Mouse (Mus musculus): Measurements from ENCODE around the gene Ggt1. TPM values are rescaled to one million over a fixed set of nuclear protein-coding genes. Genes with fewer than 3 reads are reported as not detected.
A peak's percentile ranks its signal among the peaks of the same experiment; 100 is the strongest.

The Ggt1 gene
- total RNA-seq, 2 experiments from 2014 or later, result 0.52 to 1.0 TPM

- peak; percentile 29 for DNase-seq
These were observed 71.6 kb downstream of the Ggt1 start for GRCm38 (mm10) chr10:75633048-75633447.

DNA sequence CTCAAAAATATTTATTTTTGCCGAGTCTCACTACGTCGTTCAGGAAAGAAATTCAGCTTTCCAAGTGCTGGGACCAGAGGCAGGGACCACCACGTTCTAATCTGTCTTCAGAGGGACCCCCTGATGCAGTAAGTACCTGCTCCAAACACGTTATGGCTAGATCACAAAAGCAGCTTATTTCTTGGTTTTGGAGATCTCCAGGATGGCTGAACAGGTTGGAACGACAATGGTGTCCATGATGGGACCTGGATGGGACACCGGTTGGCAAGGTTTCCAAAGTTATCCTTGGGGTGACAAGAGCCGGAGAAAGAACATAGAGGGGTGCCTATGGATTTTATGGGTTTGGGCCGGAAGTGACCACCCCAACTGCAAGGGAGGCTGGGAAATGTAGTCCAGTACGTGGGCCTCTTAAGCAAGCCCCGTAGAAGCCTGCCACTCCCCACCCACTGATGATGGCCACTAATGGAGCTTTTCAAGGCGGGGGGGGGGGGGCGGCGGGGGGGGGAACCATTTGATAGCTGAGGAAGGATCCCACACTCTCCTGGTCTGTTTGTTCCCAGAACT lies 72.3 kb downstream of the Ggt1 start:
- DNase-seq, result no peak

- no peak for DNase-seq
These were observed 73.2 kb downstream of the Ggt1 start for GRCm38 (mm10) chr10:75634610-75635009.

DNA sequence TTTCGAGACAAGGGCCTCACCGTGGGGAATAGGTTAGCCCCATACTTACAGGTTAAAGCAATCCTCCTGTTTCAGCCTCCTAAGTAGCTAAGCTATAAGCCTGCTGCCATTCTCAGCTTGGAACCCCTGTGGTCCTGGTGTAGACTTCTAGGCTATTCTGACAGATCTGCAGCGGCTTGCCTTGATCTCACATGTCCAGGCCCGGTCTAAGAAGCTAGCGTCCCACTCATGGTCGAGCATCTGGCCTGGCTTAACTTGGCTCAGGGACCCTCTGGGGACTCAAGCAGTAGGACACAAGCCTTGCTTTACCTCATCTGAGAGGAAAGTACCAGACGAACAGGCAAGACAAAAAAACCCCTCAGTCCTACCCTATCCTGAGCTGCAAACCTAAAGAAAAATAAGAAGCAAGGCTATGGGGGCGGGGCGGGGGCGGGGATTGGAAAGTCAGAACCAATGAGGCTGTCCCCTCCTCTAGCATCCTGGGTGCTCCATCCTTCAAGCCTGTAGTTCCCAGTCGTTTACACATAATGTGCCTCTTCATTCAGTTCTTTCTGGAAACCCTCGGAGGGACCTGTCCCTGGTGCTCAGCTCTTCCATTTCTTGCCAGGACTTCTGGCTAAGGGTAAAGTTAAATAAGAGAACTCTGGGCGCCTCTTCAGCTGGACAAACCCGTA lies 73.8 kb downstream of the Ggt1 start:
- peak; percentile 4 for DNase-seq

DNA sequence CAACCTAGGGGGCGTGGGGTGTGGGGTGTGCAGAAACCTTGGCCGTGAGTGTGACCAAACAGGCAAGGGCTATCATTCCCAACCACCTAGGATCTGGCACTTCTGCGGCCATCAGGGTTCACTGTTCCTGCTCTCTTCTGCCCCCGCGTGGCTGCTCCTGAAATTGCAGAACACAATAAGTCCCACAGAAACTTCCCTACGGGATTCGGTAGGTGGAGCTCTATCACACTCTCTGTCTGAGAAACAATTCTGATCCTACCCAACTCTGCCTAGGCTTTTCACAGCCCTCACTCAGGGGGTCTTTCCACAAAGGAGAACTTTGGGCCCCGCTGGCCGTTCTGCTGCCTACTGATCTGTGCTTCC lies 74.3 kb downstream of the Ggt1 start:
- DNase-seq, result peak; percentile 89

Other genes starting within 250 kb of the Ggt1 start
- gene Adora2a, start 244.7 kb upstream of the Ggt1 start, total RNA-seq (2021), result 1 to 10 TPM; 4.3 to 6.2 TPM
- gene Upb1, start 160.5 kb upstream of the Ggt1 start, total RNA-seq (2021), result under 1 TPM; 0.20 to 0.21 TPM
- 100 to 1,000 TPM; 126 to 134 TPM for gene Snrpd3, start 44.1 kb upstream of the Ggt1 start, total RNA-seq (2021)
- gene Gucd1, start 43.6 kb upstream of the Ggt1 start, total RNA-seq (2021), result 10 to 100 TPM; 46.9 to 47.5 TPM
- gene Lrrc75b, start 1.3 kb upstream of the Ggt1 start, total RNA-seq (2021), result 1 to 10 TPM; 1.3 to 1.9 TPM
- 1 to 10 TPM; 5.8 to 7.0 TPM for gene Ggt5, start 27.7 kb downstream of the Ggt1 start, total RNA-seq (2021)
- gene Susd2, start 82.4 kb downstream of the Ggt1 start, total RNA-seq (2021), result 1 to 10 TPM; 2.6 to 3.3 TPM
- gene Cabin1, start 202.7 kb downstream of the Ggt1 start, total RNA-seq (2021), result 10 to 100 TPM; 11.7 to 18.7 TPM
- 10 to 100 TPM; 26.9 to 35.6 TPM for gene Ddt, start 211.8 kb downstream of the Ggt1 start, total RNA-seq (2021)
- gene Gm20441, start 219.3 kb downstream of the Ggt1 start, total RNA-seq (2021), result not detected
- gene Gstt3, start 219.8 kb downstream of the Ggt1 start, total RNA-seq (2021), result 1 to 10 TPM; 6.0 to 6.3 TPM
- gene Gstt1, start 237.0 kb downstream of the Ggt1 start, total RNA-seq (2021), result 10 to 100 TPM; 12.0 to 12.5 TPM